Mouse (Mus musculus) layer of hippocampus, adult 9-11 months (tissue): ENCODE data around the gene Unc119.

Experiments
- DNase-seq: peaks from one replicate; pipeline ENCODE4 v3.0.0; 2022

The Unc119 gene

GRCm38 (mm10) chr11:78344890-78345715 is 1.8 kb downstream of the Unc119 start:
- DNase-seq = no peak

- no peak for DNase-seq
Observed at GRCm38 (mm10) chr11:78345801-78346200, 2.5 kb downstream of the Unc119 start.

GRCm38 (mm10) chr11:78346326-78347069 is 3.2 kb downstream of the Unc119 start:
- no peak for DNase-seq

DNA sequence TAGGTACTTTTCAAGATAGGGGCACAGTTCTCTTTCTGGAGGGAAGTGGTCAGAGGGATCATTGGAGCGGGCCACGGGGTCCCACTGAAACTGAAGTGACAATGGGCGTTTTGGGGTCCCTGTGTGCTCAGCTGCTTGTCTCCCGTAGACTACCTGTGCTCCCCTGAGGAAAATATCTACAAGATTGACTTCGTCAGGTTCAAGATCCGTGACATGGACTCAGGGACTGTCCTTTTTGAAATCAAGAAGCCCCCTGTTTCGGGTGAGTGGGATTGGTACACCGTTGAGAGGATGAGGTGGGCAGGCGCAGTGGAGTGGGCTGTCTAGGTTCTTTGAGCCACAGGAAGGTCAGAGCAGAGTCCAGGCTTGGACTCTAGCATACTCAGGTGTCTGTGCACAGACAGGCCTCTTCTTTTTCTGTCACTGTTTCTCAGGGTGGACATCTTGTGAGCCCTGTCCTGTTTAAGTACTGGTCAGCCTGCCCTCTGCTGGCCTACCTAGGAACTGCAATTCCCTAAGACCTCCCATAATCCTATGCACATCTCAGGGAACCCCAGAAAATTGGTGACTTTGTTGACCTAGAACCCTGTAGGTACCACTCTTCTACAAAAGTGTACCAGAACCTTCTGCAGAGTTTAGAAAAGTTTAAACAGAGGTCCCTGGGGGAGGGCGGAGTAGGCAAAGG is 3.9 kb downstream of the Unc119 start:
- peak; percentile 54 for DNase-seq

DNA sequence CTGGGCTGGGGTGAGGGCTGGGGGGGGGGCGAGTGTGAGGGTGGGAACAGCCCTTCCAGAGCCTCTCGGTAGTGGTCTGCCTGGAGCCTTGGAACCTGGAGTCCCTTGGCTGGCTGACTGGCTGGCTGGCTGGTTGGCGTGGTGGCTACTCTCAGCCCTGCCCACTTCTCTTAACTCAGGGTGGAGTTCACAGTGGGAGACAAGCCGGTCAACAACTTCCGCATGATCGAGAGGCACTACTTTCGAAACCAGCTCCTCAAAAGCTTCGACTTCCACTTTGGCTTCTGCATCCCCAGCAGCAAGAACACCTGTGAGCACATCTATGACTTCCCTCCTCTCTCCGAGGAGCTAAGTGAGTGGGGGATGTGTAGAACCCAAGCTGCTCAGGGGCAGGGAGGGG is 4.6 kb downstream of the Unc119 start:
- no peak for DNase-seq

GRCm38 (mm10) chr11:78348474-78348873 is 5.2 kb downstream of the Unc119 start:
- no peak for DNase-seq

DNA sequence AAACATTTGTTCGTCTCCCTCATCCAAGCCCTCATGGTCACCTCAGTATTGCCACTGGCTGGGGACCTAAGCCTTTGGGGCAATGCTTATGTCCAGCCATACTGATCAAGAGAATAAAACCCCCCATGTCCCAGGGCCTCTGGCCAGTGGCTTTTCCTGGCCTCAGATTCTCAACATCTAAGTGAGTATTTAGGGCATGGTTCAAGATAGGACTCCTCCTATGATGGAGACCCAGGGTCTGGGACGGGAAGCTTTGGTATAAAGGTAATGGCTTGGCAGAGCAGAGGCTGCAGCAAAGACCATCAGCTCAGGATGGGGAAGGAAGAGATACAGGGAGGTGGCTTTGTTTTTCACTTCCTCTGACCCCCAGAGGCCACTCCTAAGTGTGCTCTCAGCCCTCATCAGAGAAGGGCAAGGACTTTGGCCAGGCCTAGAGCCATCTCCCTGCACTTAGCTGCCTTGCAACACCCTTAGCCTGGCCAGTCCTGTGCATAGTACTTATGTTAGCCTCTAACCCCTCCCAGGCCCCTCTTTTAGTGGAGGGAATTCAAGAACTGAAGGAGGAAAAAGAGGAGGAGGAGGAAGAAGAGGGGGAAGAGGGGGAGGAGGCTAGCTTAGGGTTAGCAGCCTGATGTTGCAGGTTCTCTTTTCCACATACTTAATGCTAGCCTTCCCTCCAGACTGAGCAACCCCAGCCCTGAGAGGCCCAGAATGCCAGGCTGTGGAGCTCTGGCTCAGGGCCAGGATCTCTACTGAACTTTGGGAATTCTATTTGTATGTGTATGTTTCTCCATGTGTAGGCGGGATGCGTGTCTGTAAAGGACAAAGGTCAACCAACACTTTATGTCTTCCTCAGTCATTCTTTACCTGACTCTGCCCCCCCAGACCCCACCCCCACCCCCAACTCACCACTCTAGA is 6.4 kb downstream of the Unc119 start:
- DNase-seq = no peak

- DNase-seq = no peak
Observed at GRCm38 (mm10) chr11:78353081-78353480, 9.8 kb downstream of the Unc119 start.

DNA sequence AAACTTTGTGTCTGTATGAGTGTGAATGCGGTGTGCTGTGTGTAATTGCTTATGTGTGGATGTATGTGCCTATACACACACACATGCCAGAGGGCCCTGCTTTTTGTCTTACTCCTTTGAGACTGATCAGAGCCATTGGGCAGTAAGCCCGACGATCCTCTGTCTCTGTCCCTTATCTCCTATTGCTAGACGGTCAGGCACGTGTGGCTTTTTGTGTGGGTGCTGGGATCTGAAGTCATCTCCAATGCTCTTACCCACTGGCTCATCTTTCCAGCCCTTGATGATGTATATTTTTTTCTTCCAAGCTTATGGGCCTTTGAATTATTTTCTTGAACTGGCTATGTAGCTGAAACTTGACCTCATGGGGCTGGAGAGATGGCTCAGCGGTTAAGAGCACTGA is 11.6 kb downstream of the Unc119 start:
- DNase-seq = no peak

- DNase-seq = no peak
Observed at GRCm38 (mm10) chr11:78355471-78356238, 12.4 kb downstream of the Unc119 start.

DNA sequence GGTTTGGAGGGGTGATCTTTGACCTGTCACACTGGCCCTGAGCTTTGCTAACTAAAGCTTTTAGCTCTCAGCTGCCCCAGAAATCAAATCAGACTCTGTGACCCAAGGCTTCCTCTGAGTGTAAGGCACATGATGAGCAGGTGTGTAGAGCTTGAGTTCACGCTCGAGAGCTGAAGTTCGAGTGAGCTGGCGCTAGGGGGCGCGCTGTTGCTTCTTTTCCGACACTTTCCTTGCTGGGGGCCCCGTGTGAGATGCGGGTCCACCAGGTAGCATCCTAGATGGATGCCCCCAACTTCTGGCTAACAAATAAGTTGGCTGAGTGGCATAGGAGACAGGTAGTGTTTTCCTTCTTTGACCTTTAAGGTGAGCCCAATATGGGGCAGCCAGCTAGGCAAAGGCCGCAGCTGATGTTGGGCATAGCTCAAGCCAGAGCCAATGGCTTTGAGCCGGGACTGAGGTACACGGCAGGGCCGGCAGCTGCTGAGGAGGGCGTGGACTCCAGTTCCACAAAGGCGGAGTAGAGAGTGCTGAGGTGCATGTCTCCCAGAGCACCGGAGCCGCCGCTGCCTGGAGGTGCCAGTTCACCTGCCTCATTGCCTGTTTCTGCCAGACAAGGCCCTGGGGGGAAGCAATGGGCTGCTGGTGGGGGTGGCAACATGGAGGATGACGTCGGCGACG is 15.2 kb downstream of the Unc119 start:
- no peak for DNase-seq

GRCm38 (mm10) chr11:78360125-78360788 is 17.0 kb downstream of the Unc119 start:
- DNase-seq = peak; percentile 66

- DNase-seq = no peak
Observed at GRCm38 (mm10) chr11:78360789-78361131, 17.5 kb downstream of the Unc119 start.

- no peak for DNase-seq
Observed at GRCm38 (mm10) chr11:78363309-78364007, 20.2 kb downstream of the Unc119 start.

DNA sequence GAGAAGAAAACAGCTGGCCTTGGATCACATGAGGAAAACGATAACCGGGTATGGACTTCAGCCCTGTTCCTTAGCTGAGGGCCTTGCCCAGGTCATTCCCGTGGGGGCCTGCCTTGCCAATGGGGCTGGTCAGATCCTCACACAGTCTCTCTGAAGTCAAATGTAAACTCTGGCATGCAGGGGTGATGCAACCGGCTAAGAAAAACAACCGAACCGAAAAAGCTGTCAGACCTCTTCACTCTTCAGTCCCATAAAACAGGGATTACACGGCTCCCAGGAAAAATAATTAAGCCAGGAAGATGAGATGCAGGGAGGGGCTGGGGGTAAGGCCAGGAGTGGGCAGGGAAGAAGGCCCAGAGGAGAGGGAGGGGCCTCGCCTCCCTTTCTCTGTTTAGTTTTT is 20.8 kb downstream of the Unc119 start:
- no peak for DNase-seq

DNA sequence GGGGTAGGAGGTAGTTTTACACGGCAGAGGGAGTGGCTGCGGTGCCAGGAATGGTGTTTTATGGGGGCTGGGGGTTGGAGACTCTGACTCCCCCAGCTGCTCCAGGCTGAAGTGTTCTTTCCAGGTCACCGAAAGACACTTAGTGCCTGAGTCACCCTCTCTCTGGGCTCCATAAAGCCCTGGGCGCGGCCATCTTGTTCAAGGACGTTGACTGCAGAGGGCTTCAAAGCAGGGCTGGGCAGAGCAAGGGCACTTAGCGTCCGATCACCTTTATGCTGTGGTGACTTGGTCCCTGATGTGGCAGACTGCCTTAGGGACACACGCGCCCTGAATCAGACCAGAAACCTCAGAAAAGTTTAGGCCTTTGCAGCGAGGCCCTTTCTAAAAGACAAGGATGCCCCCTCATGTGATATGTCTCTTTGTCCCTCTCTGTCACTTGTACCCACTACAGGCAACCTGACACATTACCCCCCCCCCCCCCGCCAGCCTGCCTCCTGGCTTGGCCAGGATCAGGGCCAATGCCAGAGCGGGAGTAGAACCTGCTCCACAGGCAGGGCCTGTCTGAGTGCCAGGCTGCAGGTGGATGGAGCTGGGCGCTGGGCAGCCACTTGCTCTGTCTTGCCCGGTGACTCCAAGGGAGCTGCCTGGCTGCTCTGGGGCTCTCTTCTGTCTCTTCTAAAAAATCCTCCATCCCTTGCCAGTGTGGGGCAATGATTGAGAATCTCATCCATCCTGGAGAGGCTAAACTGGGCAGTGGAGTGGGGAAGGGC is 24.4 kb downstream of the Unc119 start:
- DNase-seq = no peak

- no peak for DNase-seq
Observed at GRCm38 (mm10) chr11:78370389-78370788, 27.1 kb downstream of the Unc119 start.

DNA sequence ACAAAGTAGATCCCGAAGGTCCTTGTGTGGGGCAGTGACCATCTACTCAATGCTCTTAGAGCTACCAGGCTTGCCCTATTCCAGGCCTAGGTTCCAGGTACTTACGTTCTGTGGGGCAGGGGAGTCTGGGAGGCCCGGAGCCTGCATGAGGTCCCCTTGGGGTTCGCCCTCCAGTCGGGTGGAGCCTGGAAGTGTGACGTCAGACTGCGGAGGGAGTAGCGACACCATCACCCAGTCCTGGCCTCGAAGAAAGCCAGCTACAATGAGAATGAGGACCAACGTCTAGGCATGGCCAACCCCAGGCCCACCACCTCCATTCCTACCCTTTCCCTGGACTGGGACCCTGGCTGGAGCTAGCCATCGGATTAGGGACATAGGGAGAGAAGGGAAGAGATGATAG is 28.4 kb downstream of the Unc119 start:
- DNase-seq = no peak

- no peak for DNase-seq
Observed at GRCm38 (mm10) chr11:78372166-78372565, 28.9 kb downstream of the Unc119 start.
